Mouse (Mus musculus) ES-CJ7 (cell line): ENCODE measurements around the gene Yju2.

Source experiments
- DNase-seq: peaks from one replicate; pipeline ENCODE4 v3.0.0; 2011; ENCODE audit warnings: low read depth, low spot score

The Yju2 gene

DNA sequence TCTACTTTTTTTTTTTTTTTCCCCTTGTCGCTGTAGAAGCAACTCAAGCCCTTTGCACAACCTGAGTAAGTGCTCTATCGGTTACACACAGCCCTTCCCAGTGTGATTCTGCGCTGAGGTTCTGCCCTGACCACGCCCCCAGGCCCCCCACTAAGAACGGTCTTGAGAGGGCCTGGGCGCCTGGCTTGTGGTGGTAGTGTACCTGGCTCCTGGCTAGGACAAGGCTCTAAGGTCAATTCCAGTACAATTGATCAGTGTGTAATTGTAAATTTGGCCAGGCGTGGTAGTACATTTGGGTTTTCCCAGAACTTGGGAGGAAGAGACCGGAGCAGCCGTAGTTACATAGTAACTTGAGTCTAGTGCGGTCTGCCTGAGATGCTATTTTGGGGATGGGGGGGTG is 48.1 kb downstream of the Yju2 start:
- DNase-seq, result peak; percentile 83

DNA sequence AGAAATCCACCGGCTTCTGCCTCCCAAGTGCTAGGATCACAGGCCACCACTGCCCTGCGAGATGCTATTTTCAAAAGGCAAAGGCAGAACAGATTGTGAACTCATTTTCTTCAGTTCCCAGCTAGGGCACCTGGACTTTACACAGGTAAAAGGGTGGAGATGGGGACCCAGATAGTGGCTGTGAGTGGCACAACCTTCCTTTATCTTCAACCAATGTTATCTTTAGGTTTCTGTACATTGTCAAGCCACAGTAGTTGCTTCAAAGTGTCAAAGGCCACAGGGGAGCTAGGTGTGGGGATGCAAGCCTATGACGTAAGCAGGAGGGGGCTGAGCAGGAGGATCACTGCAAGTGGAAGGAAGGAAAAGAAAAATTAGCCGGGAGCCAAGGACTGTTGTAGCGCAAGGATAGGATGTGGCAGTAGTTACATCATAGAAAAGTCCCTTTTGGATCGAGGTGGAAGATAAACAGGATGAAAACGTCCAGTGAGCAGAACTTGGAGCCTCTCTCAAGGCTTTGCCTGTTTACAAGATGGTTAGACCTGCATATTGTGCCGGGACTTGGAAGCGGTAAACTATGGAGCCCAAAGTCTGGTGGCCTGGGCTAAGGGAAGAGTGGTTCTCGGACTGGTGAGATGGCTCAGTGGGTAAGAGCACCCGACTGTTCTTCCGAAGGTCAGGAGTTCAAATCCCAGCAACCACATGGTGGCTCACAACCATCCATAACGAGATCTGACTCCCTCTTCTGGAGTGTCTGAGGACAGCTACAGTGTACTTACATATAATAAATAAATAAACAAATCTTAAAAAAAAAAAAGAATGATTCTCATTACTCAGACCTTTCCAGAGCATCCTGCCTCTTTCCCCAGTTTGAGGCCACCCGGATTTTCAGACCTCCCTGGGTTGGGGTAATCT is 48.8 kb downstream of the Yju2 start:
- peak; percentile 53 for DNase-seq

DNA sequence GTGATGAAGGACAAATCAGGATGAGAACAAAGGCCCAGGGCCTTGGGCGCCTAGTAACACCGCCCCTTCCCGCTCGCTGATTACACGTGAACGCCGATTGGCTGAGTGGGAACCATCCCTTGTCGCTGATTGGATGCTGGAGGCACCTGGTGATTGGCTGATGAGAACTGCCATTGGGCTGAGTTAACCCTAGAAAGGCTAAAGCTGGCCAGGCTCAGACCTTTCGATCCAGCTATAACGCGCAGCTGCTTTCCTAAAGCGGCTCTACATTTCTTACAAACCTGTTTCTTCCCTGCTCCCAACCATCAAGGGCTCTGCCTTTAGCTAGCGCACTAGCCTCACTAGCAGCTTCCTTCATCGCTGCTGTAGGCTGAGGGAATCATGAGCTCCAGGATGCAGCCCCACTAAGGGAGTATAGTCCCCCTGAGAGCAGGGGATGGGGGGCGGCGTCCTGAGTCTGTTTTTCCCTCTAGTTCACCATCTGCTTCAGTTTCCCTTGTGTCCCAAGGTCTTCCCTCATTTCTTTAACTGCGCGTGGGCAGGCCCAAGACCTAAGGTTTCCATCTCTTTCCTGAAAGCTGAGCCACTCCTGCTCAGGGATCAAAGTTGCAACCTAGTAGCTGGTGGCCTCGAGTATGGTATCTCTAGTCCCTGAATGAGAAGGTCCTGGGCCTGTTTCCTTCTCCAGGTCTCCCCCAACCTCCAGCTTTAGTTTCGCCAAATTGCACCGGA is 49.6 kb downstream of the Yju2 start:
- peak; percentile 98 for DNase-seq

DNA sequence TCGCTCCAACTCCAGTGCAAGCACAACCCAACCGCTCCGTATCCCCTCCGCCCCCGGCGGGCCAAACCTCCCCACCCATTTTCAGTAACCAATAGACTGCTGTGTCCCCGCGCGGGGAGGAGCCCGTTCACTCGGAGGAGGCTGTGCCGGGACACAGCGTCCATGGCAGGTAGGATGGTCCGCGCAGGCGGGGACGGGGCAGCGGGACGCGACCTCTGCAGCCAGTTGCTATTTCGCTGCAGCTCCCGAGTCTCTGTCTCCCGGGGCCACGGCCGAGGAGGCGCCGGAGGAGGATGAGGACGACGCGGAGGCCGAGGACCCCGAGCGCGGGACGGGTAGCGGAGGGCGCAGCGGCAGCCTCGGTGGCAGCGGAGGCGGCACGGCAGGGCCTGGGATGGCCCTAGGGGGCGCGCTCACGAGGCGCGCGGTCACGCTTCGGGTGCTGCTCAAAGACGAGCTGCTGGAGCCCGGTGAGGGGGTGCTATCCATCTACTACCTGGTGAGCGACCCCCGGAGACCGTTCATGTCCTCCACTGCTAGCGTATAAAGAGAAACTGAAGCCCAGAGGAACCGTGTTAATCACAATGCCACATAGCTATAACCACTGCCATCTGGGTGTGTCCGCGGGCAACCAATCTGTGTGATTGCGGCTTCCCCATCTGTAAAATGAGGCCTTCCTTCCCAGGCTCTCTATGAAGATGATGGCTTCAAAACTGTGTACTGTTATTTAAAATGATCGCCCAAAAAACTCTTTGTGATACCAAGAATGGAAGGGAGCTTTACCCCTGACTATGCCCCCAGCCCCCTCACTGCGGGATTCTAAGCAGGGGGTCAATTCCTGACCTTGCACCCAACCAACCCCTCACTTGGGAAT is 50.4 kb downstream of the Yju2 start:
- DNase-seq, result peak; percentile 88

DNA sequence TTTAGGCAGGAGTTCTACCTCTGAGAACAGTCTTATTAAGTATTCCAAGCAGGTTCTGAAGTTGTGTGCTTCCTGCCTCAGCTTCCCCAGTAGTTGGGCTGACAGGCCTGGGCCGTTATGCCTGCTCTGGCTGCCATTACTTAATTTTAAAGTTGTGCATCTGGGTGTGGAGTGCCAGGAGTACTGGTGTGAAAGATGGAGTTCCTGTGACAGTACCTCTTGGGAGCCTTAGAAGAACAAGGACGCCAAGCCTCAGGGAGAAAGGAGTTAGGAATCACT is 51.0 kb downstream of the Yju2 start:
- DNase-seq, result no peak

DNA sequence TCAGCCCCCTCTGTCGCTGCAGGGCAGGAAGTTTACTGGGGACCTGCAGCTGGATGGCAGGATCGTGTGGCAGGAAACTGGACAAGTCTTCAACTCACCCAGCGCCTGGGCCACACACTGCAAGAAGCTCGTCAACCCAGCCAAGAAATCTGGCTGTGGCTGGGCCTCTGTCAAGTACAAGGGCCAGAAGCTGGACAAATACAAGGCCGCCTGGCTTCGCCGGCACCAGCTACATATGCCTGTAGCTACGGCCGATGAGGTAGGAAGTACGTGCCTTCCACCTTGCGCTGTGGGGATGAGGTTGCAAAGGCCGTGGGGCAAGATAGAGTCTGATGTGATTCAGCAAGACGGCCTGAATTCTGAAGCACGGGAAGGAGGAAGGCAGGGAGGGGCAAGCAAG is 51.4 kb downstream of the Yju2 start:
- DNase-seq, result no peak

DNA sequence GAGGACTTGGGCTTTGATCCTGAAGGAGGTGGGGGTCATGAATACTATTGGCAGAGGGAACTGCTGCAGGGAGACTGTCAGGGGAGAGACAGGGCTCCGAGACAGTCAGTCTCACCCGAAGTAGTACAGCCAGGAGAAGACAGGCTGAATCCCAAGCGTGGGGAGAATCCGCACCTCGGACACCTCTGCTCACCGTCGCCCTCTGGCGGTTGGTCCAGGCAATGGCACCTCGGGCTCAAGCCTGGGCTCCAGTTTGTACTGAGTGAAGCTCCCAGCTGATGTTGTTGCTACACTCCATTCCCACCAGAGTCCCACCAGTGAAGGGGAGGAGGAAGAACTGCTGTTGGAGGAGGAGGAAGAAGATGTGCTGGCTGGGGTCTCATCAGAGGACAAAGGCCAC is 51.8 kb downstream of the Yju2 start:
- peak; percentile 75 for DNase-seq

DNA sequence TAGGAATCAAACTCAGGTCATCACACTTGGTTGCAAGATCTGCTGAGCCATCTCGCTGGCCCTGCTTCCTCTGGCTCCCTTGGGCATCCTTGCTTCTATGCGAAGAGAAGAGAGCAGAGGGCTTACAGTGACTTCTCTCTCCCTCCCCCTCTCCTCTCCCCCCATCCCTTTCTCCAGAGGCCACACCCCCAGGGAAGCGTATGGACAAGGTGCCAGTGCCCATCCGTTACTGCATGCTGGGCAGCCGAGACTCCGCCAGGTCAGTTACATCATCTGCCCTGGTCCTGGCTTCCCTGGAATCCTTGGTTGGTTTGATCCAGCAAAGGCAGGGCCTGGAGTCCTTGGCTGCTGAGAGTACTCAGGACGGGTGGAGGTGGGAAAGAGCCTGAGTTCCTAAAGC is 52.5 kb downstream of the Yju2 start:
- no peak for DNase-seq

DNA sequence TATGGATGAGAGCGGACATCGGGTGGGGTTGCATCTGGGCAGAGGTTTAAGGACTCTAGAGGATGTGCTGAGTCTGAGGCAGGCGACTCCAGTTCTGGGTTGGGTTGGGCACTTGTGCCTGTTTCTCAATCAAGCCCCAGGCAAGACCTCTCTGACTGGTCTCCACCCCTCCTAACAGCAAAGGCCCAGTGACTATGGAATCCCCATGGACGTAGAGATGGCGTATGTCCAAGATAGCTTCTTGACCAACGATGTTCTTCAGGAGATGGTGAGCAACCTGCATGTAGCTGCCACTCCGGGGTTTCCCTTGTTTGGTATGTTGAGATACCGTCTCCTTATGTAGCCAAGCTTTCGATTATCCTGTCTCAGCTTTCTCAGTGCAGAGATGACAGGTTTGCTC is 56.4 kb downstream of the Yju2 start:
- DNase-seq, result no peak

DNA sequence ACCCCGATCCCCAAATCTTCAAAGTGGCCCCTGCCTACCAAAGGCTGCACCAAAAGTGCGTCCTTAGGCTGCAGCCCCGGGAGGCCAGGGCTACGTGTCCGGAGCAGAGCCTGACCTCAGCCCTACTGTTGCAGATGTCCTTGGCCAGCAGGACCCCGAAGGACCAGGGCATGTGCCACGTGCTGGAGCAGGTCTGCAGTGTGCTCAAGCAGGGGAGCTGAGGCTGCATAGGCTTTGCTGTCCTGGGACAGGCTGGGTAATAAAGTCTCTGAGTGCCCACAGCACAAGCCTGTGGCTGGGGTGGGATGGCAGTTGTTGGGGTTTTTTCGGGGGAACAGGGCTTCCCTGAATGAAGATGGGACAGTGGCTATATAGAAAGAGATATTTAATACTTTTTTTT is 57.5 kb downstream of the Yju2 start:
- DNase-seq, result no peak

DNA sequence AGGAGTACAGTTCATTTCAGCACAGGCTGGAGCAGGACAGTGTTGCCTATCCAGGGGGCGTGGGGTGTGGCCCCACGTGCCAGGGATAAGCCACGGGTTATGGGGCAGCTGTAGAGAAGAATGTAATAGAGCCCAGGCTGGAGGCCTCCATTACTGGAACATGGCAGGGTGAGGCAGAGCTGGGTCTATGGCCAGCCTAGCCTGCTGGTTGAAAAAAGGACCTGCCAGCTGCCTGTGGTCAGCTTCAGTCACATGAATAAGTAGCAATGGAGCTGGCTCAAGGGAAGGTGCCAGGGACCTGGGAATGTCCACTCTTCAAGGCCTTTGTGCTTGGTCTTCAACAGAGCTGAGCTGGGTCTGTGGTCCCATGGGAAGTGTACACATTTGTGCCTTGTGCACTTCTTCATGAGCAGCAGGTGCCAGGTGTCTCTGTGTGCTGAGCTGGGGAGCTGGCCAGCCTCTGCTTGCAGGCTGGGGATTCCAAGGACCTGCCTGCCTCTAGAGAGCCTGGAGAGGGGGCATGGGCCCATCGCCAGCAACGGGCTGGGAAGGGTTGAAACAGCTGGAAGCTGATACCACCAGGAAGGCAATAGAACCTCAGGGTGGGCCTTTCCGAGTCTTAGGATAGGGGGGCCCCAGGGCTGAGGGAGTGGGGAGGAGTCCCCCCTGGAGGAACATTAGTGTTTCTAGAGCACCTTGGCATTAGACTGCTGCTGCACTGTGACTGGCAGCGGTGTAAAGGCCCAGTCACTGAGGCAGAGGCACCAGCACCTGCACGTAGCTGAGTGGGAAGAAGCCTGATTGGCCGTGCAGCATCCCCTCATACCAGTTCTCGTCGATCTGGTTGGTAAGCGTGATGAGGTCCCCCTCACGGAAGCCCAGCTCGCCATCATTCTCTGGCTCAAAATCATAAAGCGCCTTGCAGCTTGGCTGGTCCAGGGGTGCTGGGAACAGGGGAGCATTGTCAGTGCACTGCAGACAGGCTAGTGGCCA is 58.2 kb downstream of the Yju2 start:
- DNase-seq, result no peak

DNA sequence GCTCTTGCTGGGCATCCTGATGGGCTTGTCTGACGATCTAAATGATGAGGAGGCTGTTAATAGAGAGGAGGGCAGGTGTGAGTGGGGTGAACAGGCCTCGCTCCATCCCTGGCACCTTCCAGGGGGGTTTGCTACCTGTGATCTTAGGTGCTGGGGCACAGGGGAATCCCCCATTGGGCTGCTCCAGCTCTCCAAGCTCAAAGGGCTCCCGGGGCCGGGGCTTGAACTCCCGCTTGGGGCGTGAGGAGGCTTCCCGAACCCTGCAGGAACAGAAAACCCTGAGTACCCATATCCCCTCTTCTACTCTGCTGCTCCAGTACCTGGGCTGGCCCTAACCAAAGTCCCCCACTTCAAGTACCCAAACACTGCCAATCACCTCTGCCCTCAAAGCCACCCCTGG is 58.9 kb downstream of the Yju2 start:
- no peak for DNase-seq
